Mouse (Mus musculus) neural tube, embryonic 14.5 days (tissue): ENCODE results near the gene Narf. TPM values are rescaled to one million over a fixed set of nuclear protein-coding genes. Genes with fewer than 3 reads are reported as not detected.
A peak's percentile ranks its signal among the peaks of the same experiment; 100 is the strongest.

ENCODE experiments used
- ATAC-seq: fragments of 200-750 bp; cut with Nextera tagmentation; 2 replicates; pipeline ENCODE4 v1.8.0; 2017; ENCODE audit warnings: low read depth, mild to moderate bottlenecking, moderate TSS enrichment, moderate library complexity
- H3K27ac ChIP-seq: fragments of 300-500 bp; sonication (generic); 2 replicates; pipeline ENCODE4 v1.5.1; 2014; ENCODE audit warnings: low read depth, mild to moderate bottlenecking, control low read depth, low read length, moderate library complexity, mixed read lengths
- H3K27me3 ChIP-seq: fragments of 300-500 bp; sonication (generic); 2 replicates; pipeline ENCODE4 v1.6.1; 2014; ENCODE audit warnings: low read length; ENCODE audit not compliant: control insufficient read depth, insufficient read depth
- H3K36me3 ChIP-seq: fragments of 300-500 bp; sonication (generic); 2 replicates; pipeline ENCODE4 v1.6.1; 2014; ENCODE audit warnings: low read length, mixed read lengths; ENCODE audit not compliant: control insufficient read depth, insufficient read depth
- H3K4me1 ChIP-seq: fragments of 300-500 bp; sonication (generic); 2 replicates; pipeline ENCODE4 v1.6.1; 2014; ENCODE audit warnings: low read length; ENCODE audit not compliant: control insufficient read depth, insufficient read depth
- H3K4me2 ChIP-seq: fragments of 300-500 bp; sonication (generic); 2 replicates; pipeline ENCODE4 v1.6.1; 2014; ENCODE audit warnings: mild to moderate bottlenecking, low read depth, low read length, control low read depth
- H3K4me3 ChIP-seq: fragments of 300-500 bp; sonication (generic); 2 replicates; pipeline ENCODE4 v1.5.1; 2014; ENCODE audit warnings: low read depth, low read length, control low read depth, mixed read lengths
- H3K9ac ChIP-seq: fragments of 300-500 bp; sonication (generic); replicated peaks from 2 replicates; pipeline ENCODE4 v1.6.1; 2014; ENCODE audit warnings: low read depth, mild to moderate bottlenecking, control low read depth, low read length, mixed read lengths
- H3K9me3 ChIP-seq: fragments of 300-500 bp; sonication (generic); 2 replicates; pipeline ENCODE4 v1.6.1; 2016; ENCODE audit warnings: low read length; ENCODE audit not compliant: control insufficient read depth
- WGBS: fragments of 180-500 bp; shearing (Covaris S2); extraction: QIAGEN DNeasy Blood & Tissue Kit; methylation state at CpG from one replicate; pipeline ENCODE4 v1.1.7; 2014; 5-methylcytosine and 5-hydroxymethylcytosine counted together
- polyA plus RNA-seq: library from polyadenylated mRNA; unstranded; fragments of >200 nt; fragmentation: Nextera tagmentation; extraction: Ambion mirVana; gene quantifications from 2 replicates; pipeline ENCODE4 v1.2.1, GENCODE M21; 2014

Gene Narf
- polyA plus RNA-seq, 1 experiment from 2014 or later: 93.2 TPM

GRCm38 (mm10) chr11:121231628-121232291 lies 5.3 kb upstream of the Narf start:
- H3K27me3 ChIP-seq: no peaks in the 10 kb centered on the region
- H3K9me3 ChIP-seq: no peaks in the 10 kb centered on the region
- H3K9ac ChIP-seq: 0 out of 2 replicates have a peak overlapping the region, but pooled peaks have one; percentile 25
- H3K4me2 ChIP-seq: no peak overlapping the region
- no peak for ATAC-seq
- 53% methylated on average over 4 of the region's 4 CpGs for WGBS
- no peaks in the 10 kb centered on the region for H3K36me3 ChIP-seq
- no peak overlapping the region for H3K4me3 ChIP-seq
- H3K27ac ChIP-seq: no peak overlapping the region
- H3K4me1 ChIP-seq: peaks cover 13% of the 10 kb centered on the region

GRCm38 (mm10) chr11:121232706-121233105 lies 4.3 kb upstream of the Narf start:
- Histone ChIP-seq H3K4me3 (no peak overlapping the region), H3K9ac (no peak overlapping the region), H3K27me3 (no peaks in the 10 kb centered on the region), H3K36me3 (no peaks in the 10 kb centered on the region), H3K4me1 (peaks cover 9% of the 10 kb centered on the region), H3K4me2 (no peak overlapping the region), H3K9me3 (no peaks in the 10 kb centered on the region), H3K27ac (no peak overlapping the region)
- ATAC-seq: no peak
- WGBS: 27% methylated on average over 4 of the region's 4 CpGs

GRCm38 (mm10) chr11:121235475-121236238 lies 1.4 kb upstream of the Narf start:
- no peak overlapping the region for H3K4me3 ChIP-seq
- no peak for ATAC-seq
- peaks cover 13% of the 10 kb centered on the region for H3K4me1 ChIP-seq
- no peaks in the 10 kb centered on the region; the same call in 1 of the 2 replicates for H3K36me3 ChIP-seq
- H3K9me3 ChIP-seq: no peaks in the 10 kb centered on the region
- H3K27me3 ChIP-seq: no peaks in the 10 kb centered on the region
- WGBS: 32% methylated on average over 9 of the region's 9 CpGs
- peak overlapping the region; percentile 43; the same call in 1 of the 2 replicates for H3K4me2 ChIP-seq
- no peak overlapping the region for H3K9ac ChIP-seq
- H3K27ac ChIP-seq: peak overlapping the region; percentile 99

GRCm38 (mm10) chr11:121237345-121238128 lies 484 bp downstream of the Narf start:
- WGBS: 4% methylated on average over 28 of the region's 28 CpGs

GRCm38 (mm10) chr11:121239669-121240068 lies 2.6 kb downstream of the Narf start:
- no peak overlapping the region for H3K9ac ChIP-seq
- no peaks in the 10 kb centered on the region for H3K27me3 ChIP-seq
- 99% methylated on average over 2 of the region's 2 CpGs for WGBS
- H3K27ac ChIP-seq: no peak overlapping the region
- H3K36me3 ChIP-seq: peaks cover 21% of the 10 kb centered on the region
- H3K4me2 ChIP-seq: no peak overlapping the region
- no peak overlapping the region for H3K4me3 ChIP-seq
- H3K9me3 ChIP-seq: no peaks in the 10 kb centered on the region
- no peak for ATAC-seq
- H3K4me1 ChIP-seq: peaks cover 13% of the 10 kb centered on the region

More at GRCm38 (mm10) chr11:121237345-121238128, 484 bp downstream of the Narf start:
- H3K36me3 ChIP-seq: peaks cover 2% of the 10 kb centered on the region; the same call in 1 of the 2 replicates
- H3K4me1 ChIP-seq: peaks cover 13% of the 10 kb centered on the region
- peak overlapping the region; percentile 76 for H3K9ac ChIP-seq
- no peaks in the 10 kb centered on the region for H3K9me3 ChIP-seq
- peak overlapping the region; percentile 60 for H3K4me3 ChIP-seq
- peak; percentile 42 for ATAC-seq
- H3K27me3 ChIP-seq: no peaks in the 10 kb centered on the region
- peak overlapping the region; percentile 67 for H3K4me2 ChIP-seq
- peak overlapping the region; percentile 99 for H3K27ac ChIP-seq

GRCm38 (mm10) chr11:121250196-121250595 lies 13.1 kb downstream of the Narf start:
- H3K4me2 ChIP-seq: no peak overlapping the region
- H3K27ac ChIP-seq: no peak overlapping the region
- H3K4me1 ChIP-seq: no peaks in the 10 kb centered on the region
- H3K27me3 ChIP-seq: no peaks in the 10 kb centered on the region
- H3K9ac ChIP-seq: no peak overlapping the region
- whole genome bisulfite sequencing: 95% methylated on average over 8 of the region's 8 CpGs
- no peak for ATAC-seq
- H3K4me3 ChIP-seq: no peak overlapping the region
- H3K36me3 ChIP-seq: peaks cover 80% of the 10 kb centered on the region
- H3K9me3 ChIP-seq: no peaks in the 10 kb centered on the region

- peaks cover 21% of the 10 kb centered on the region for H3K4me1 ChIP-seq
- H3K4me3 ChIP-seq: peak within 1 kb of the TSS; percentile 95
- H3K9me3 ChIP-seq: no peaks in the 10 kb centered on the region
- no peaks in the 10 kb centered on the region for H3K27me3 ChIP-seq
- peak; percentile 97 for ATAC-seq
- under 1% methylated on average over 80 of the region's 91 CpGs for WGBS
- H3K9ac ChIP-seq: peak within 1 kb of the TSS; percentile 97
- peak within 1 kb of the TSS; percentile 95 for H3K4me2 ChIP-seq
- peaks cover 28% of the 10 kb centered on the region for H3K36me3 ChIP-seq
- peak within 1 kb of the TSS; percentile 93 for H3K27ac ChIP-seq
Measured at GRCm38 (mm10) chr11:121259160-121260100, 22.4 kb downstream of the Narf start, which contains the start of gene Foxk2. TSS of gene Foxk2 (plus strand) at chr11:121259990.
